Mouse (Mus musculus) adrenal gland, adult 2 months (tissue): ENCODE measurements around the gene Tk1. TPM values are rescaled to one million over a fixed set of nuclear protein-coding genes. Genes with fewer than 3 reads are reported as not detected.

Source experiments
- DNase-seq: peaks from one replicate; pipeline ENCODE4 v3.0.0; 2021
- long read RNA-seq: library from polyadenylated mRNA; stranded (forward); transcript quantifications from one replicate; pipeline ENCODE4 v2.0.0, GENCODE M21; 2021
- polyA plus RNA-seq: library from polyadenylated mRNA; depleted of rRNA; stranded (reverse); fragments of >200 nt; gene quantifications from 2 replicates; pipeline ENCODE4 v1.2.3, GENCODE M21; 2012; rRNA removed
- total RNA-seq, 2 experiments: library from RNA; stranded (reverse); gene quantifications; 2 replicates each; pipeline ENCODE4 v1.2.3; 2021

Gene Tk1
- total RNA-seq (1 to 10 TPM; 2.2 to 3.1 TPM), polyA plus RNA-seq (8.6 and 10.2 TPM in 2 replicates)
- long read RNA-seq, result 0 reads

DNA sequence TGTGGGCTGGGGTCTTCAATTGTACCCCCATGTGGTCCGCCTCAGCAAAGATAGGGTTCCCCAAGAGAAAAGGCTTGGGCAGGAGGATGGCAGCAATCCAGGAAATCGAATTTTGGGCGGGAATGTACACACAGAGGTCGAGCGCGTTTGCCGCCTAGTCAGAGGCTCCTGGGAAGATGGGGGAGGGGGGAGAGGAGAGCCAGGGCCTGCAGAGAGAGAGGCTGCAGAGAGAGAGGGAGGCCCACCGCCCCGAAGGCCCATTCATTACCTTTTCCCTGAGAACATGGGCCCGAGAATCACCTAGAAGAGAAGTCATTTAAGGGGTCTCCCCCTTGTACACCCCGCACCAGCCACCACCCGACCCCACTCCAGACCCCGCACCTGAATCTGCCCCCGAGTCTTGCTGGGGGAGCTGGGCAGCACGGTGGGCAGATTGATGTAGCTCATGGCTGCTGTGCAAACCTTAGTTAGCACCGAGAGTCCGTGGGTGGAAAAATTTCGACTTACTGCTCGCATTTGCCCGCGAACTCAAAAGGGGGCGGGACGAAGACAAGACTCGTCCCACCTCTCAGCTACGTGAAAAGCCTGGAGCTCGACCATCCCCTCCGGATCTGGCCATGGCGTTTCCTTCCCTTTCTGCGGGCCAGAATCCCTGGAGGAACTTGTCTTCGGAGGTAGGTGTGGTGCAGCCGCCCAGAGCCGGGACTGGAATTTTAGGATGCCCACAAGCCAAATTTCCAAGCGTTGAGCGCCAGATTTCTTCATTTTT, at the start of gene Tk1, which contains the start of gene Afmid:
Gene Tk1, minus strand, starts transcription at position 760 of the 769 bp plus-strand sequence.
Gene Afmid, plus strand, starts transcription at position 592 of the 769 bp plus-strand sequence.
- peak; percentile 77 for DNase-seq

DNA sequence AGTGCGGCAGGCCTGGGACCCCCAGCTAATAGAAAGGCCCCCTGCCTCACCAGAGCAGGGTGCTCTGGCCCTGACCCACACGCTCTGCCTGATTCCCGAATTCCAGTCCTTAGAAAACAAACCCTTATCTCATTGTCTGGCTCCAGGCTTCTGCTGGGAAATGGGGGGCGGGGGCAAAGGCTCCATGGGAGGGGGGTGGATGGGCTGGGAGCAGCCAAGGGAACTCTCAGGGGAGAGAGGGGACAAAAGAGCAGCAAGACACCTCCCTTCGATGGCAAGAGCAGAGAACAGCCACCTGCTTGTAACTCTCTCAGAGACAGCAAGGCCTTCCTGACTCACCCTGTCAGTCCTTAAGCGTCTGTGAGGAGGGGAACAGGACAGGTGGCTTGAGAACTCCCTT, 49.8 kb upstream of the Tk1 start:
- no peak for DNase-seq

DNA sequence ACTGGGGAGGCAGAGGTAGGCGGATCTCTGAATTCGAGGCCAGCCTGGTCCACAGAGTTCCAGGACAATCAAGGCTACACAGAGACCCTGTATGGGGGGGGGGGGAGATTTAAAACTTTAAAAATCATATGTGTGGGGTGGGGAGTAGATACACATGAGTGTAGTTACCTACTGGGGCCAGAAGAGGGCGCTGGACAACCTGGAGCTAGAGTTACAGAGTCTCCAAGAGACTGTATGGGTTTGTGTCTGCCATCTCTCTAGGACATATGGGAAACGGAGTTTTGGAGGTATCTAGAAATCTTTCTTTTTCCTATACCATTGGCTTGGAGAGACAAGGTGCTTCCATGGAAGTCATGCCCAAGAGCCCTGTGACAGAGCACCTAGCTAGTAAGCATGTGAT, 48.5 kb upstream of the Tk1 start:
- DNase-seq, result no peak

DNA sequence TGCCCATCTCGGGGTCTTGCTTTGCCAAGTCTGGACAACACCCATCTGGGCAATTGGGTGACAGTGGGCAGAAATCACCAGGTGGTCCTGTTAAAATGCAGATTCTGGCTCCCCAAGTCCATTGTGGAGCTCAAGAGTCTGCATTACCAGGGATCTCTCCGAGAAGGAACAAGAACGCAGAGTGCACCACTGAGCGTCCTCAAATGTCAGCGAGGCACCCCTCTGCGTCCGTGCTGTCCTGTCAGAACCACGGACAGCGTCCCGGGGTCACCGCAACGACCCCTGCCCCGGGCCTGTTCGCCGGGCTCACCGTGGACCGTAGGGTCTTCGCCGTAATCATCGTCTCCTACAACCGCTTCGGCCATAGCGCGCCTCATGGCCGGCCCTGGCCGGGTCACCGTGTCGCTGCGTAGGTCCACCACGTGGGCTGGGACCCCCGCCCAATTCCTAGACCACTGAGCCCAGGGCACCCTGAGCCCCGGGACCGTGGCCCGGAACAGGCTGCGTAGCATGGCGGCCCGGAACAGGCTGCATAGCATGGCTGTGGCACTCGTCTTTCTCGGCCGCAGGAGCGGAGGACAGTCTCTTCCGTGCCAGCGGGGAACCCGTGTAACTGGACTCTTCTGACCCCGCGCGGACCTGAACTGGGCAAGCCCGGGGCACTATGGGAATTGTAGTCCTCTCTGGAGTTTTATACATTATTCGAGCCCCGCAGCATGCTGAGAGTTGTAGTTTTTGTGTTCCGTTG, 47.1 kb upstream of the Tk1 start, which contains the start of gene Tha1:
Gene Tha1, minus strand, starts transcription at position 621 of the 748 bp plus-strand sequence.
- peak; percentile 89 for DNase-seq

DNA sequence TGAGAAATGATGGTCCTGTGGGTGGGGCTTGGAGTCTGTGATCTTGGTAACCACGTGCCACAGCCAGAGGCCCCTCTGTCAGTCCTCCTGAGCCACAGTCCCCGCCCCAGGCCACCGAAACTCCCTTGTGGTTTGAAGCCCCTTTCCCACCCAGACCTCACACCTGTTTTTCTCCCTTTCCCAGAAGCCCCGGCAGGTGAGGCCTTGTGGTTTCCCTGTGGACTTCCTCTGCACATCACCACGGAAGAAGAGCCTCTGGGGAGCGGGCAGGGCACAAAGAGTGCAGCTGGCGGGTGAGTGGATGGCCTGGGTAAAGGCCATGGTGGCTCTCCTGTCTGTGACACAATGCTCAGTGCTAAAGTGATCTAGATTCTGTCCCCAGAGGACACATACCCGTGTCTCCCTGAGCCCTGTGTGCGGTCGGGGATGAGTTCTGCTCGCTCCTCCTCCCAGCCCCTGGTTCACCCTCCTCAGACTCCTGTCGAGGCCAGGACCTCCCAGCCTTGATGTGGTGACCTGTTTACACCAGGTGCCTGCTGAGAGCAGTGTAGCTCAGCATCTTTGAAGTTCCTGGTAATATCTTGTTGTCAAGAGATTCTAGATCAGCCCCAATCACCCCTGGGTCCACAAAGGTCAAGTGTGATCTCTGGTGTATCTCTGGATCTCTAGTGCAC, 46.2 kb upstream of the Tk1 start:
- no peak for DNase-seq

DNA sequence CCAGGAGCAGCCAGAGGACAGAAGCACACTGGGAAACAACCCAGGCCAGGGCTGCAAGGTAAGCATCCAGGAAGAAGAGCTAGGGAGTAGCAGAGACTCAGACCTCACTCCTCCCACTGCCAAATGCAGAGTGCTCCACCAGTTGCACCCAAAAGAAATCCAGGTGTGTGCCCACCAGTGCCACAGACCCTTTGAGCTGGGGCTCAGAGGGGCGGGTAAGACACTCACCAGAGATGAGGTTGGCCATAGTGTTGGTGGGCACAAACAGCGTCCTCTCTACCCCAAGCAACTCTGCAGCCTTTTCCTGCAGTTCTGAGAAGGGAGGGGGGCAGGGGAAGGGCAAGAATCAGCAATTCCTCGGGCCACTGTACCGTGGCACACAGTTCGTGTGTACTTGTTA, 45.5 kb upstream of the Tk1 start:
- no peak for DNase-seq

DNA sequence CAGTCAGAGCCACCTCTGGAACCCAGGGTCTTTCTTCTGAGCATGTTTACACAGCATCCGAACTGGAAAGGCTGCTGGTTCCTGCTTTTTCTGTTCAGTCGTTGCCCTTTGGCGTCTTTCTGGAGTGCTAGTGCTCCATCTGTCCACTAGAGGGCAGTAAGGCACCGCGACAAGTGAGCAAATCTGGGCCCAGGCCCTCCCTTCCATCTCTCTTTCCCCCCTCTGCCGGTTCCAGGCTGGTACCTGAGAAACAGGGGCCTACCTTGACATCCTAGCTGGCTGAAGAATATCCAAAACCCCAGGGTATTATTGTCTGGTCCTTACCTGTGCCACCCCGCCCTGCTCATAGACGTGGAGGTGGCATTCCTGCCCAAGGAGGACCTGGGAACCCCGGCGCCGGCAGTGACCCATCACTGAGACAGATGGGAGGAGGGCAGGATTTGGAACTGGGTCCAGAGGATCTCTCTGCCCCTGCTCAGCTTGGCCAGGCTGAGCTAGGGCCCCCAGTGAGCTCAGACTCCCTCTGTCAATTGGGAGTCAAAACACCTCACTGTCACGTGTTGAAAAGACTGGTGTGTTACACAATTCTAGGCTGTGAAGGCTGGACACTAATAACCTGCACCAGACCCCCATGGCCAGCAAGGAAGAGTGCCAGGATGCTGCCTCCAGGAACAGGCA, 44.9 kb upstream of the Tk1 start:
- DNase-seq, result peak; percentile 66

DNA sequence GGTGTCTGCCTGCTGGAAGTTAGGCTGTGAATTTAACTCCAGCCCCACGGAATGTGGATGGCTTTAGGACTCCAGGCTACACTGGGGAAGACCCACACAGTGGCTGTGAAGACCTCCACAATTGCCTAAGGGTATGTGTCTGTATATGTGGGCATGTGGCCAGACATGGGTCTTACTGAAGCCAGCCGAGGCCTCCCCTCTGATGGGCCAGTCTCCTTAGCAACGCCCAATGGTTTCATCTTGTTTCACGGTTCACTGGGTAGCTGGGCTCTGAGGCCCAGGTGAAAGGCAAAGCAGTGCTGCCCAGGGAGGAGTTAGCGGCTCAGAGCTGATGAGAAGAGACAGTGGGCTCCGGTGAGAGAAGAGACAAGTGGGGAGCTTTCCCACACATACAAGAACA, 40.1 kb upstream of the Tk1 start:
- no peak for DNase-seq

DNA sequence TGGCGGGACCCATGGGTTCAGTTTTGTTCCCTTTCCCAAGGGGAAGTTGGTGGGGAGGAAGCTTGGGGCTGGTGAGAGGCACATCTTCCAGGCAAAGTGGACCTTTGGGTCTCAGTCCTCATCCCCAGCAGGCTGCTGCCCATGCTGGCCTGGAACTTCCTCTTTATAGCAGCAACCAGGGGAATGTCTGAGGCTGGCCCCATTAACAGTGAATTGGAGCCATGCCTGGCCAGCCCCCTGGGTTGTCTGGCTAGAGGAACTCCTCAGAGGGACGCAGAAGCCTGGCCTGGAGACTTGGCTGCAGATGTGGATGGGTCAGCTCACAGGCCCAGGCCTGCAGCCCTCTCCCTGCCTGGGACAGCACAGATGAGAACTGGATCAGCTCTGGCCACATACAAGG, 38.9 kb upstream of the Tk1 start:
- DNase-seq, result no peak

DNA sequence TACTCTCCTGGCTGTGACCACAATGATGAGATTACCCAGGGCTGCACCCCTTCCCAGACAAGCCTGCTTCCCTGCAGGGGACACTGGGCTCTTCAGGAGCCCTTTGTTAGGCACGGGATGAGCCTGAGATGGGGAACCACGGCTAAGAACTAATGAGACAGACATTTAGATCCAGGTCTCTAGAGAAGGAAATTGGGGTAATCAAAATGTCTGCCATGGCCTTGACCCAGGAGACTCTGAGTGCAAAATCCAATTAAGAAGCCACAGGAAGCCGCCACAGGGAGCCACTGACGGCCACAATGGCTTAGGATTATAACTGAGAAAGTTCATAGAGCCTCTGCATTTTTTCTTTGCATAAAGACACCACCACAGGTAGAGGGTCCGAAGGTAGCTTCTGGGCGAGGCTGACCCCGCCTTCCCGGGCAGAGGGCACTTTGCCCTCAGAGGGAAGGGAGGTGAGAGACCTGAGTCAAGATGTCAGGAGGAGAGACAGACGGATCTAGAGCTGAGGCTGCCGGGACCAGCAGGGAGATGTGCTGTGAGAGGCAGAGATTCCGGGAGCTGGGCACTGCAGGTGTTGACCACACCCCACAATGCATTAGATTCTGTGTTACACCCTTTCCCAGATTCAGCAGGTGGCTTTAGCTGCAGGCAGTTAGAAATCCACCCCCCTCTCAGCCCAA, 37.4 kb upstream of the Tk1 start:
- no peak for DNase-seq

DNA sequence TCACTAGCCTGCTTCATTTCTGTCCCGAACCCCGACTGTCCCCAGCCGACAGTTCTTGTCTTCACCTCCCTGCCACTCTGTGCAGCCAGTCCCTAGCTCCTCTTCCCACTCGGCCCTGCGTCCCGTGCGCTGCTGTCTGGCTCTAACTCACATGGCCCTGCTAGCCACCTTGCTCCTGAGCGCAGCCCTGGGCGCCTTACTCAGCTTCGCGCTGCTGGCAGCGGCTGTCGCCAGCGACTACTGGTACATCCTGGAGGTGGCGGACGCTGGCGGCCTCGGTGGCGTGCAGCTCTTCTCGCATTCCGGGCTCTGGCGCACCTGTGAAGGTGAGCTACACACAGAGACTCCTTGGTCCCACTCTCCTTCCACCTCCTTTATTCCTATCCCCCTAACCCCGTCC, 34.7 kb upstream of the Tk1 start, which contains the start of gene Tmem235:
Gene Tmem235, plus strand, starts transcription at position 152 of the 400 bp plus-strand sequence.
- DNase-seq, result no peak

DNA sequence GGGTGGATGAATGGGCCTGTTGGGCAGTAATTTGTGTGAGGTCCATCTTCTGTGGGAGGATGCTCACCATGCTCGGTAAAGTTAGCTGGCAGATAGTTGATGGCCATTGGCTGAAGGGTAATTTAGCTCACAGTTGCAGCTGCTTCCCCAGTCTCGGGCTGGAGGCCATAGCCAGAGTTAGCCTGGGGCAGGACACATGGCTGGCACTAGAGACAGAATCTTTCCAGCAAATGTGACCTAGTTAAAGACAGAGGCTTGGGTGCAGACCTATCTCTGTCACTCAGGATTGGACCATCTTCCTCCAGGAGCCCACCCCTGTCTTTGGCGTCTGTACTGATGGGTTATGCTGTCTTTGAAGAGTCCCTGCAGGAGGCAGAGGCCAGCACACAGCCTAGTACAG, 32.5 kb upstream of the Tk1 start:
- DNase-seq, result no peak

DNA sequence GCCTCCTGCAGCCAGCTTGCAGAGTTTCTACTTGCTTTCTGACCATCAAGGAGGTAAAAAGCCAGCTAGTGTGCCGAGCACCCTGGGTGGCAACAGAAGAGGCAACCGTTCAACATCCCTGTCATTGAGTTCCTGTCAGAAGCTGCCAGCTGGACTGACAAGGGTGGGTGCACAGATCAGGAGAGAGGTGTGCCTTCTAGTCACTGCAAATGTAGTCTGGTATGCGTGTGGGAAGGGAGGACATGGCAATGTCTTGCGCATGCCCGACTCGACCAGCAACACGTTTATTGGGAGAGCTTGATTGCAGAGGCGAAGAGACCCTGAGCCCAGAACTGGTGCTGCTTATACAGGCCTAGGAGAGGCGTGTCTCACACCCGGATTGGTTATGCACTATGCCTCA, 31.6 kb upstream of the Tk1 start:
- DNase-seq, result no peak

DNA sequence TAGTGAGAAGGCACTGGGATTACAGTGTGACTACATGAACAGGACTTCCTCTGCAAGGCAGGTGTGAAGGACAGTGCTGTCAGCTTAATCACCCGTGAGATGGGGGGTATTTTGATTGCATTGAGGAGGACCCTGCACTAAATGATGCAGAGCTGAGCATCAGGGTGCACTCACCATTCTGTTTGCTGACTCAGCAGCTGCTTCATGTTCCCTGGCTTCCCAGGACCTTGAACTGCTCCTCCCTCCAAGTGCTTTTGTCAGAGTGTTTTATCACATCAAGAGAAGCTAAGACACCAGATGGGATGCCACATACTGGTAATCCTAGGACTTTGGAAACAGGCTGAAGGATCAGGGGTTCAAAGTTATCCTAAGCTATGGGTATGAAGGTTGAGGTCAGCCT, 30.1 kb upstream of the Tk1 start:
- no peak for DNase-seq

DNA sequence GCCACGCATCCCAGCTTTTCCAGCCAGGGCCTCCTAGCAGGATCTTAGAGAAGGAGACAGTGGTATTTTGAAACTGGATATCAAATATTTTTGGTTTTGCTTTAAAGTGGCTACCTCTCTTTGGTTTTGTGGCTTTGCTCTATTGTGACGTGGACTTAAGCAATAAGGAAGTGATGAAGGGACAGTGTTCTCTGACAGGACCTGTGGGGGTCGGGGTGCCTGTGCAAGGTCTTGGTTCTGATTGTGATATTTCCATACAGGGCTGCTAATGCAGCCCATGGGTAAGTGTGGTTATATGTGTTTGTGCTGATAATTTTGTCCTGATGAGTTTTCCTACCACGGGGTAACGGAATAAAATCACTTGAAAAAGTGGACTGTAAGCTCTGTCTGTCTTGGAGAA, 29.5 kb upstream of the Tk1 start:
- DNase-seq, result no peak

DNA sequence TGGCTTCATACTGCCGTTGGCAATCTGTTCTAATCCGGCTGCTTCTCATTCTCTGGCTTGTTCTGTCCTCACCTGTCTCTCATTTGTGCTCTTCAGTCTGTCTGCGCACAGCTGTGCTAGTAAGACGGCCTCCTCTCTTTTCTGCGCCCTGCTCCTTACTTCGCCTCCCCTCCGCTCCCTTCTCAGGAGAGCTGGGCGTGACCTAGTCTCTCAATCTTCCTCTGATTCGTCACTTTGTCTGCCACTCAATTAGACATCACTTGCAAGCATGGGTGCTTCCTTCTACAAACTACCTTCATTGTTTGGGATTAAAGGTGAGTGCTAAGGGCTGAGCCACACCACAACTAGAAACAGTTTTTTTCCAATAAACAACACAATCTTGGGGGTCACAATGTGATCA, 28.3 kb upstream of the Tk1 start:
- DNase-seq, result no peak

DNA sequence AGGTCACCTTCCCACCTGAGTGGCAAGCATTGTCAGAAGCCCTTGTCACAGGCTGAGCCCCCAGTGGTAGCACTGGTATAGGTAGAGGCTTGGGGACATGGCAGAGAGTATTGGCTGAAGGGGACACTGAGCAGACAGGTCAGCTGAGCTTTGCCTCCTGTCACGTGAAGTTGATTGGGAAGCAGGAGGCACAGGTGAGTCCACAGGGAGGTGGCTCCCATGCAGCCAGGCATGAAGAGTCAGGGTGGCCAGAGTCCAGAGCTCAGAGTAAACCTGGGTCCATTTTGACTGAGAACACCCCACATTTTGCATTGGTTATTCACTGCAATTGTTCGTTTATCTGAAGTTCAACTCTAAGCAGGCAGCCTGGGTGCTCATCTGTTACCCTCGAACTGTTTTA, 27.0 kb upstream of the Tk1 start:
- DNase-seq, result no peak

DNA sequence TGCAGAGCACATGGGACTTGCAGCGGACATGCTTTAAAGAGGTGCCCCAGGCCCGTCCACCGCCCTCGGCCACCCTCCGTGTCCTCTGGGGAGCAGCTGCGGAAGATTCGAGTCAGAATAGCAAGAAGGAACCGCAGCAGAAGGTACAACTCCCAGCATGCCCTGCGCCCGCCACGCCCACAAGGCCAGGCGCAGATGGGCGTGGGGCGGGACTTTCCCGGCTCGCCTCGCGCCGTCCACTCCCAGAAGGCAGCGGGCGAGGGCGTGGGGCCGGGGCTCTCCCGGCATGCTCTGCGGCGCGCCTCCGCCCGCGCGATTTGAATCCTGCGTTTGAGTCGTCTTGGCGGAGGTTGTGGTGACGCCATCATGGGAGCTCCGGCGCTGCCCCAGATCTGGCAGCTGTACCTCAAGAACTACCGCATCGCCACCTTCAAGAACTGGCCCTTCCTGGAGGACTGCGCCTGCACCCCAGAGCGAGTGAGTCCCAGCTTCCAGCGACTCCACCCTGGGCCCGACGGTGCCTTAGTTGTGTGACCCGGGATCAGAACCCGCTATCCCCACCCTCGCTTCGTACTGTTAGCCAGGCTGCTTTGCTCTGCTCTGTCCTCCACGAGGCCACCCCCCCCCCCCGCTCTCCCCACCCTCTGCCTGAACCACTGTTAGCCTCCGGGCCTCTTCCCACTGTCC, 23.2 kb upstream of the Tk1 start, which contains the start of gene Birc5:
Gene Birc5, plus strand, starts transcription at position 267 of the 687 bp plus-strand sequence.
- DNase-seq, result peak; percentile 96

DNA sequence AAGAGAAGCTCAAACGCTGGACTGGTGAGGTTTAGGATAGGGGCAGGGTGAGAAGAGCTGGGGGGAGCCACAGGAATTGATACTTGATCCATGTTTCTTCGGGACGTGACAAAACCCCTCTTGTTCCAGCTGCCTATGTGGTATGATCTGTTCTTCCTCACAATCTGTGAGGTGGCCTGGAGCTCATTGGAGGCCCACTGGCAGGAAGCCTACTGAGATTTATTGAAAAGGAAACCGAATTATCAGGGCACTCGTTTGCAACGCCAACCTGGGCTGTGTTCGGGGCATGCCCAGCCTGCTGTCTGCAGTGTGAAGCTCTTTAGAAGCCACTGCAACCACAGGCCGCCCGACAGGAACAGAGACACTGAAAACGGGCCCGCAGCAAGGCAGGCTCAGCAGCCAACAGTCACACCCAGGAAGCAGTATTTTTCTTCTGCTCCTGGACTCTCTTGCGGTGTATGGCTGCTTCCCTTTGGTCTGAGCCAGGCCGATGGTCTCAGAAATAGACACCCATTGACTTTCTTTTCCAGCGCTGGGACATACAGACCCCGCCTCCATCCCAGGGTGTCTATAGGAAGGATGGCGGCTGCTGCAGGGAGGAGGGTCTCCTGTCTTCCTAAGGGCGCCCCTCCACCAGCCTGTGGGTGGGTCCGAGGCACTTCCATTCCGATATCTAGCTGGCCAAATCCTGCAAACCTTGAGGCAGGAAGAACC, 22.5 kb upstream of the Tk1 start:
- DNase-seq, result no peak

DNA sequence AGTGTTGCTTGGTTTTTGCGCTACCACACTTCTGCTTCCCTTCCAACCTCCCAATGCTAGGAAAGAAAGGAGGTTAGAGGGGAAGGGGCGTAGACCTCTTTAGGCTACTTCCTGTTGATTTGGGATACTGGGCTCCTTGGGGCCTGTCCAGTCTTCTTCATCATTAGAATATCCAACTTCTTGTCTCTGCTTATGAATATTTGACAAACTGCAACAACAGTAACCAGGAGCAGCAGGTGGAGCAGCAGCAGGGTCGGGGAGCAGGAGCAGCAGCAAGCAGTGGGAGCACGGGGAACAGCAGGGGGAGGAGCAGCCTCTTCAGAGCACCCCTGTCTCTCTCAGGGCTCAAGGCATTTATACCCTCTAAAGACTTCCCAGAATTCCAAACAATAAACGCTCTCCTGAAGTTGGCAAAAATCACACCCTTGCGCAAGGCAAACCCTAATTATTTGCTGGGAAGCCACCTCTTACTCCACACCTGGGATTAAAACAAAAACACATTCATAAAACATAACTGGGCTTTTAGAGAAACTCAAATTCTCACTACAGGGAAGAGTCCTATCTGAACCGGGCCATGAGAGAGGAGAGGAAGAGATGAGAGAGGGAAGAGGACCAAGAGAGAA, 21.8 kb upstream of the Tk1 start:
- no peak for DNase-seq
